Mouse (Mus musculus): ENCODE results near the gene Scn3b. TPM values are rescaled to one million over a fixed set of nuclear protein-coding genes. Genes with fewer than 3 reads are reported as not detected.

The Scn3b gene
- polyA plus RNA-seq, 1 experiment from 2014 or later = 5.0 TPM

- no peaks in the 10 kb centered on the region for H3K27me3 ChIP-seq
These were observed 6.9 kb downstream of the Scn3b start for GRCm38 (mm10) chr9:40275904-40276303.

DNA sequence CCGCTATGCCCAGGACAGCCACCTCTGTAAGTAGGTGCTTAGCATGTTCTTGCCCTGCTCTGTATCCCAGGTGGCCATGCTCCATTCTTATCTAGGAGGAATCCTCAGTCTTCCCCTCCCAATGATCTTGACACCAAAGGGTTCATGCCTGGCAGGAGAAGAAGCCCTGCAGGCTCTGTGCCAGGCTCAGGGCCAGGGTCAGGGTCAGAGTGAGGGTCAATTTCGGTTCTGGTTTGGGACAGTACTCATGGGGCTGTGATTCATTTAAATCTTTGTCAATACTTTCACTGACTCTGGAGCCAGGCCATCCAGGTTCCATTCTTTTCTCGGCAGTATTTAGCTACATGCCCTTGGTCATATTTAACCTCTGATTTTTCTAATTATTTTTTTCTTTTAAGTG, 8.7 kb downstream of the Scn3b start:
- no peak overlapping the region for H3K9ac ChIP-seq
- ATAC-seq (ENCODE audit: low FRiP score, low read depth) = no peak
- no peak overlapping the region for H3K4me2 ChIP-seq (replicated peaks)
- no peak overlapping the region for H3K4me3 ChIP-seq
- no peaks in the 10 kb centered on the region for H3K27me3 ChIP-seq
- no peaks in the 10 kb centered on the region for H3K9me3 ChIP-seq
- no peaks in the 10 kb centered on the region for H3K36me3 ChIP-seq
- H3K27ac ChIP-seq = no peak overlapping the region
- H3K4me1 ChIP-seq = no peaks in the 10 kb centered on the region
- WGBS = 74% methylated on average over 3 of the region's 3 CpGs

More at GRCm38 (mm10) chr9:40275904-40276303, 6.9 kb downstream of the Scn3b start:
- H3K4me1 ChIP-seq = no peaks in the 10 kb centered on the region
- no peaks in the 10 kb centered on the region for H3K36me3 ChIP-seq
- H3K9ac ChIP-seq = no peak overlapping the region
- 89% methylated on average over 5 of the region's 5 CpGs for WGBS
- H3K4me2 ChIP-seq (replicated peaks) = no peak overlapping the region
- no peak overlapping the region for H3K4me3 ChIP-seq
- no peak for ATAC-seq (ENCODE audit: low FRiP score, low read depth)
- H3K27ac ChIP-seq = no peak overlapping the region
- H3K9me3 ChIP-seq = no peaks in the 10 kb centered on the region

DNA sequence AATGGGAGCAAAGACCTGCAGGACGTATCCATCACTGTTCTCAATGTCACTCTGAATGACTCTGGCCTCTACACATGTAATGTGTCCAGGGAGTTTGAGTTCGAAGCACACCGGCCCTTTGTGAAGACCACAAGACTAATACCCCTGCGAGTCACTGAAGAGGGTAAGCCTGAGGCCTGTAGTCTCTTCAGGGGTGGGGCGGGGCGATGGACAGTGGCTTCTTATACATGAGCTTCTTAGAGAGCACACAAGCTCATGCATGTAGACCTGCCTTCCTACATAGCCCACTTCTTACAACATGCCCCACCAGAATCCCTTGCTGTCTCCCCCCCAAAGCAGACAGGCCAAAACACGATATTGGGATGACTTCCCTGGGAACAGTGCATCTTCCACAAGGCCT, 10.4 kb downstream of the Scn3b start:
- ATAC-seq (ENCODE audit: low FRiP score, low read depth) = no peak
- no peak overlapping the region for H3K9ac ChIP-seq
- 91% methylated on average over 7 of the region's 7 CpGs for WGBS
- H3K36me3 ChIP-seq = no peaks in the 10 kb centered on the region
- no peak overlapping the region for H3K4me2 ChIP-seq (replicated peaks)
- no peaks in the 10 kb centered on the region for H3K4me1 ChIP-seq
- no peaks in the 10 kb centered on the region for H3K27me3 ChIP-seq
- no peaks in the 10 kb centered on the region for H3K9me3 ChIP-seq
- H3K27ac ChIP-seq = no peak overlapping the region
- H3K4me3 ChIP-seq = no peak overlapping the region

GRCm38 (mm10) chr9:40282968-40283367, 14.0 kb downstream of the Scn3b start:
- no peaks in the 10 kb centered on the region for H3K9me3 ChIP-seq
- H3K36me3 ChIP-seq = no peaks in the 10 kb centered on the region
- no peaks in the 10 kb centered on the region for H3K4me1 ChIP-seq
- H3K4me2 ChIP-seq (replicated peaks) = no peak overlapping the region
- H3K4me3 ChIP-seq = no peak overlapping the region
- no peak; the same call in 1 of the 2 replicates for ATAC-seq (ENCODE audit: low FRiP score, low read depth)
- 54% methylated on average over 7 of the region's 7 CpGs for WGBS
- no peak overlapping the region for H3K9ac ChIP-seq
- no peaks in the 10 kb centered on the region for H3K27me3 ChIP-seq
- H3K27ac ChIP-seq = no peak overlapping the region

DNA sequence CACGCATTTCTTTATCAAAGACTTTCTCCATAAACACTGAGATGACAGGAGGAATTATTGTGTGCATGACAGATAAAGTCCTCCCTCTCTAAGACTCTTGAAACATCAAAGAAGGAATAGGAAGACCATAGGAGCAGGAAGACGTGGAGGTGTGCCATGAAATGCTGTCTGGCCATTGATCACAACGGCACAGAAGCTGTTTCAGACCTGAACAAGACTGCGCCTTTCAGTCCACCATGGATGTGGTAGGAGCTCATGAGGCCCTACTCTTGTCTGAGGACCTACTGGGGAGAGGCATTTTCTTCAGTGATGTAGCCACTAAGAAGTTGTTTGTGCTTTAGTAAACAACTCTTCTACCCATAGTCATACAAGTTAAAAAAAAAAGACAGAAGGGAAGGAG, 23.5 kb downstream of the Scn3b start:
- H3K4me2 ChIP-seq (replicated peaks) = no peak overlapping the region
- WGBS = 85% methylated on average over 4 of the region's 4 CpGs
- H3K9ac ChIP-seq = no peak overlapping the region
- ATAC-seq (ENCODE audit: low FRiP score, low read depth) = no peak
- peaks cover 14% of the 10 kb centered on the region for H3K36me3 ChIP-seq
- H3K9me3 ChIP-seq = no peaks in the 10 kb centered on the region
- no peak overlapping the region for H3K4me3 ChIP-seq
- 0 out of 2 replicates have a peak, but pooled peaks cover 2% of the 10 kb centered on the region for H3K4me1 ChIP-seq
- H3K27ac ChIP-seq = no peak overlapping the region
- H3K27me3 ChIP-seq = no peaks in the 10 kb centered on the region

GRCm38 (mm10) chr9:40293286-40293685, 24.3 kb downstream of the Scn3b start:
- 92% methylated on average over 8 of the region's 8 CpGs for WGBS
- Histone ChIP-seq H3K27ac (no peak overlapping the region), H3K9ac (no peak overlapping the region), H3K36me3 (peaks cover 15% of the 10 kb centered on the region), H3K27me3 (no peaks in the 10 kb centered on the region), H3K9me3 (no peaks in the 10 kb centered on the region), H3K4me1 (0 out of 2 replicates have a peak, but pooled peaks cover 2% of the 10 kb centered on the region), H3K4me2 (replicated peaks) (no peak overlapping the region), H3K4me3 (no peak overlapping the region)
- no peak for ATAC-seq (ENCODE audit: low FRiP score, low read depth)

DNA sequence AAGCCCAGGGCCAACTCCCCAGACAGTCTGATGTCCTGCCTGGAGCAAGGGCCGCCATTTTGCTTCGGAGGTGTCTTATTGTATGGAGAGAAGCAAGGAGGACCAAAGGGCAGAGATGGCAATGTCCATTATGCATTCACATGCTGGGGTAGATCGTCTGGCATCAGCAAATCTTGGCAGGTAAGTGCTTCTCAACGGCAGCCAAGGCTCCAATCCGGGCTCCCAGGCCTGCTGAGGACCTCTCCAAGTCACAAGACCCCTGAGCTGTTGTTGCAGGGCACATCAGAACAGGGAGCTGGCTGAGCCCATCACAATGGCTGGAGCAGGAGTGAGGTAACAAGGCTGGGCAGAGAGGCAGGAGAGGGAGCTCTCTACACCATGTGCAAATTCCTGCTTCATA, 24.7 kb downstream of the Scn3b start:
- ATAC-seq (ENCODE audit: low FRiP score, low read depth) = no peak
- Histone ChIP-seq H3K4me2 (replicated peaks) (no peak overlapping the region), H3K27me3 (no peaks in the 10 kb centered on the region), H3K36me3 (peaks cover 18% of the 10 kb centered on the region), H3K4me3 (no peak overlapping the region), H3K9me3 (no peaks in the 10 kb centered on the region), H3K27ac (no peak overlapping the region), H3K4me1 (0 out of 2 replicates have a peak, but pooled peaks cover 2% of the 10 kb centered on the region), H3K9ac (no peak overlapping the region)
- 90% methylated on average over 5 of the region's 5 CpGs for WGBS

DNA sequence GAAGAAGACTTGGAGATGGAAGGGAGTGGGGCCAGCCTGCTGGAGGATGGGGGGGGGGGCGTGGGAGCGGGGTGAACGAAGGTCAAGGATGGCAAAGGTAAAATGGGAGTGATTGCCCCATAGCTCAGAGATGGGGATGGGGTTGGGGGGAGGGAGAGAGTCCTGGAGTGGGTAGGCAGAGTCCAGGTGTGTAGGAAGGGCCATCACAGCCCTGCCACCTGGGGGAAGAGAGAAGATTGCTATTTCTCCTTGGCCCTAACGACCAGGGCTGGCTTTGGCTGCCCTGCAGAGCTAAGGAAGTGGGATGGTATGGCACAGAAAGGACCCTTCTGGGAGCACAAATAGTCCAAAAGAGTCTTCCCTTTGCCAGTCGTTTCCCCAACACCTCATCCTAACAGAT, 25.2 kb downstream of the Scn3b start:
- Histone ChIP-seq H3K27ac (no peak overlapping the region), H3K4me1 (0 out of 2 replicates have a peak, but pooled peaks cover 2% of the 10 kb centered on the region), H3K4me2 (replicated peaks) (no peak overlapping the region), H3K9ac (no peak overlapping the region), H3K27me3 (no peaks in the 10 kb centered on the region), H3K36me3 (peaks cover 21% of the 10 kb centered on the region), H3K4me3 (no peak overlapping the region), H3K9me3 (no peaks in the 10 kb centered on the region)
- WGBS = 95% methylated on average over 5 of the region's 5 CpGs
- no peak for ATAC-seq (ENCODE audit: low FRiP score, low read depth)

DNA sequence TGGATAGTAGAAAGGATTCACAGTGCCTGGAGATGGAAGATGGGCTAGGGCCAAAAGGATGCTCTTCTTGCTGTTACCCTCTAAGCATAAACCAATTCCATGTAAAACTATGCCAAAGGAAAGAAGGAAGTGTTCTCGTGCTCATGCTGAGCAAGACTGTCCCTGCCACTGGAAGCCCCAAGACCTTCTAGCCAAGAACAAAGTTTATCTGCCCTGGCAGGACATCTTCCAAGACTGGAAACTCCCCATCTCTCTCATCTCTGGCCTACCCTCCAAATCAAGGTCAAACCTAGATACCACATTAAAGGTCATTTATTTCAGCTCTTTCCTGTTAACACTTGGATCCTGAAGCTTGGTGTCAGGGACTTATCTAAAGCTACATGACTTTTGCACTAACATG, 25.8 kb downstream of the Scn3b start:
- Histone ChIP-seq H3K4me3 (no peak overlapping the region), H3K9ac (no peak overlapping the region), H3K36me3 (peaks cover 26% of the 10 kb centered on the region), H3K27me3 (no peaks in the 10 kb centered on the region), H3K9me3 (no peaks in the 10 kb centered on the region), H3K4me2 (replicated peaks) (no peak overlapping the region), H3K4me1 (0 out of 2 replicates have a peak, but pooled peaks cover 2% of the 10 kb centered on the region), H3K27ac (no peak overlapping the region)
- ATAC-seq (ENCODE audit: low FRiP score, low read depth) = no peak
- 91% methylated on average over 1 of the region's 1 CpGs for WGBS

DNA sequence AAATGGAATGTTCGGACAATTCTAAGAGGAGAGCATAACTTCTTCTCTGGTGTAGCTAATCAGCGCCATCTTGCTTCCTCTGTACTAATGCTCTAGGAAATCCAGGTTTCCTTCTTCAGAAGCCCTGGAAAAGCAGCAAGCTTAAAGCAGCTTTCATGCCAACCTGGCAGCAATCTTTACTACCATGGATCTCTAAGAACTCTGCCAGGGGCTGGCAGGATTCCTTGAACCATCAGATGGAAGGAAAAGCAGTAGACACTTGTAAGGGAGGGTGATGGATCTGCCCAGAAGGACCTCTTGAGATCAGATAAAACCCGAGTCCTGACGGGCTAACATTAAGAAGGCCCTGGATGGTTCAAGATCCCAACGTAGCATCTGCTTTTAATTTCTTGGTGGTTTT, 27.2 kb downstream of the Scn3b start:
- H3K36me3 ChIP-seq = peaks cover 29% of the 10 kb centered on the region
- no peak for ATAC-seq (ENCODE audit: low FRiP score, low read depth)
- H3K27ac ChIP-seq = no peak overlapping the region
- H3K9me3 ChIP-seq = no peaks in the 10 kb centered on the region
- H3K4me3 ChIP-seq = no peak overlapping the region
- 89% methylated on average over 5 of the region's 5 CpGs for WGBS
- H3K27me3 ChIP-seq = no peaks in the 10 kb centered on the region
- 0 out of 2 replicates have a peak, but pooled peaks cover 2% of the 10 kb centered on the region for H3K4me1 ChIP-seq
- no peak overlapping the region for H3K9ac ChIP-seq
- no peak overlapping the region for H3K4me2 ChIP-seq (replicated peaks)

- H3K36me3 ChIP-seq = peaks cover 36% of the 10 kb centered on the region
- no peaks in the 10 kb centered on the region for H3K4me1 ChIP-seq
- ATAC-seq (ENCODE audit: low FRiP score, low read depth) = no peak
- H3K4me2 ChIP-seq (replicated peaks) = no peak overlapping the region
- no peak overlapping the region for H3K4me3 ChIP-seq
- H3K9ac ChIP-seq = no peak overlapping the region
- H3K9me3 ChIP-seq = no peaks in the 10 kb centered on the region
- no peaks in the 10 kb centered on the region for H3K27me3 ChIP-seq
- WGBS = 94% methylated on average over 9 of the region's 9 CpGs
- no peak overlapping the region for H3K27ac ChIP-seq
These were observed 29.0 kb downstream of the Scn3b start for GRCm38 (mm10) chr9:40297969-40298368.

GRCm38 (mm10) chr9:40299323-40299722, 30.3 kb downstream of the Scn3b start:
- Histone ChIP-seq H3K4me2 (replicated peaks) (no peak overlapping the region), H3K27ac (no peak overlapping the region), H3K4me3 (no peak overlapping the region), H3K4me1 (no peaks in the 10 kb centered on the region), H3K9ac (no peak overlapping the region), H3K36me3 (peaks cover 26% of the 10 kb centered on the region), H3K27me3 (no peaks in the 10 kb centered on the region), H3K9me3 (no peaks in the 10 kb centered on the region)
- WGBS = 95% methylated on average over 7 of the region's 7 CpGs
- no peak for ATAC-seq (ENCODE audit: low FRiP score, low read depth)

All from limb, embryonic 13.5 days (tissue).